Mouse (Mus musculus) forebrain, embryonic 13.5 days (tissue): ENCODE measurements around the gene Egfl8. TPM values are rescaled to one million over a fixed set of nuclear protein-coding genes. Genes with fewer than 3 reads are reported as not detected.

ENCODE experiments used
- ATAC-seq: fragments of 200-750 bp; cut with Nextera tagmentation; 2 replicates; pipeline ENCODE4 v1.8.0; 2017
- H3K27ac ChIP-seq: fragments of 300-500 bp; sonication (generic); 2 replicates; pipeline ENCODE4 v1.5.1; 2015; ENCODE audit warnings: inconsistent platforms, mild to moderate bottlenecking, moderate library complexity
- H3K27me3 ChIP-seq: fragments of 300-500 bp; sonication (generic); 2 replicates; pipeline ENCODE4 v1.6.1; 2015; ENCODE audit warnings: mild to moderate bottlenecking, inconsistent platforms
- H3K36me3 ChIP-seq: fragments of 300-500 bp; sonication (generic); 2 replicates; pipeline ENCODE4 v1.6.1; 2015; ENCODE audit warnings: mild to moderate bottlenecking, inconsistent platforms; ENCODE audit not compliant: poor library complexity, severe bottlenecking
- H3K4me1 ChIP-seq: fragments of 300-500 bp; sonication (generic); 2 replicates; pipeline ENCODE4 v1.6.1; 2015; ENCODE audit warnings: inconsistent platforms
- H3K4me2 ChIP-seq: fragments of 300-500 bp; sonication (generic); 2 replicates; pipeline ENCODE4 v1.6.1; 2015; ENCODE audit warnings: inconsistent platforms, mild to moderate bottlenecking, moderate library complexity
- H3K4me3 ChIP-seq: fragments of 300-500 bp; sonication (generic); 2 replicates; pipeline ENCODE4 v1.5.1; 2015; ENCODE audit warnings: mild to moderate bottlenecking, inconsistent platforms
- H3K9ac ChIP-seq: fragments of 300-500 bp; sonication (generic); 2 replicates; pipeline ENCODE4 v1.6.1; 2015; ENCODE audit warnings: mild to moderate bottlenecking, inconsistent platforms
- H3K9me3 ChIP-seq: fragments of 300-500 bp; sonication (generic); replicated peaks from 2 replicates; pipeline ENCODE4 v1.6.1; 2016; ENCODE audit warnings: inconsistent platforms
- WGBS: fragments of 180-500 bp; shearing (Covaris S2); methylation state at CpG from one replicate; pipeline ENCODE4 v1.1.7; 2015; 5-methylcytosine and 5-hydroxymethylcytosine counted together
- polyA plus RNA-seq: library from polyadenylated mRNA; unstranded; fragments of >200 nt; fragmentation: Nextera tagmentation; extraction: Ambion mirVana; gene quantifications from 2 replicates; pipeline ENCODE4 v1.2.1, GENCODE M21; 2015

Egfl8 gene
- polyA plus RNA-seq, 1 experiment from 2014 or later: 4.7 TPM

DNA sequence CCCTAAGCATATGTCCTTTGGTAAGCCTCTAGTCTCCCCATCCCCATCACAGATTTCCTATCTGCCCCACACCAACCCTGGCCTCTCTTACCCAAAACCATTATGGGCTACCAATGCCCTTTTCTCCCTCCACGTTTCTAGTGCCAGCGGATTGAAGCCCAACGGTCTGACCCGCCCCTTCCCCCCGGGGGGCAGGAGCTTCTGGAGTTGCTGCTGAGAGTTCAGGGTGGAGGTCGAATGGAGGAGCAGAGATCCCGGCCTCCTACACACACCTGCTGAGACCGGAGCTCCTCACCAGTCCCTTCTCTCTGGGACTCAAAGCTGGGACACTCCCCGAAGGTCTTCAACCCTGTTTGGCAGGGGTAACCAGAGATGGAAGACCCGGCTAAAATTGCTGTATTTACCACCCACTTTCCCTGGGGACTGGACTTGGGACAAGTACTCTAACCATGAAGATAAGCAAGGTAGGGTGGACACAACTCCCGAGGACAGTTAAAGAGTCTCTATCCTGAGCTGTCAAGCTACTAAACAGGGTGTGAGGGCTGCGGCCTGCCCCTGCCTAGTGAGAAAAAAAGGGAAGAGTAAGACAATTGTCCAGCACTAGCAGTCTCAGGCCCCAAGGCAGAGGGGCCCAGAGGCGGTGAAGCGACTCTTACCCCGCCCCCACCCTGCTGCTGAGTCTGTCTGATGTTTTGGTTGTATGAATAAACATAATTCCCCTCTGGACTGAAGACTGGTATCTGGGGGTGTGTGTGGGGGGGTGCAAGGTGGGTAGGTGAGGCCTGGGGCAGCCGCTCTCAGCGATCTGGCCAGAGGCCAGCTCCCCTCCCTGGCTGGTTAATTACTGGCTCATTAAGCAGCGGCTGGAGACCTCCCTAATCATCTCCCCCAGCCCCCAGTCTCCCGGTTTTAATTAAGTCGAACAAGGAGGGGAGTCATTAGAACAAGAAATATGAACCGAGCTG is 24.5 kb downstream of the Egfl8 start, which contains the start of gene Pbx2:
TSS of gene Pbx2 (plus strand) at position 238 of the 965 bp plus-strand sequence.
- Histone ChIP-seq H3K27me3 (no peaks in the 10 kb centered on the region), H3K4me1 (peaks cover 75% of the 10 kb centered on the region), H3K9me3 (no peaks in the 10 kb centered on the region), H3K27ac (peak within 1 kb of the TSS; percentile 99), H3K4me3 (peak within 1 kb of the TSS; percentile 85), H3K9ac (peak within 1 kb of the TSS; percentile 99), H3K36me3 (peaks cover 24% of the 10 kb centered on the region), H3K4me2 (peak within 1 kb of the TSS; percentile 97)
- WGBS: 3% methylated on average over 21 of the region's 21 CpGs
- ATAC-seq: peak; percentile 6; the same call in 1 of the 2 replicates

DNA sequence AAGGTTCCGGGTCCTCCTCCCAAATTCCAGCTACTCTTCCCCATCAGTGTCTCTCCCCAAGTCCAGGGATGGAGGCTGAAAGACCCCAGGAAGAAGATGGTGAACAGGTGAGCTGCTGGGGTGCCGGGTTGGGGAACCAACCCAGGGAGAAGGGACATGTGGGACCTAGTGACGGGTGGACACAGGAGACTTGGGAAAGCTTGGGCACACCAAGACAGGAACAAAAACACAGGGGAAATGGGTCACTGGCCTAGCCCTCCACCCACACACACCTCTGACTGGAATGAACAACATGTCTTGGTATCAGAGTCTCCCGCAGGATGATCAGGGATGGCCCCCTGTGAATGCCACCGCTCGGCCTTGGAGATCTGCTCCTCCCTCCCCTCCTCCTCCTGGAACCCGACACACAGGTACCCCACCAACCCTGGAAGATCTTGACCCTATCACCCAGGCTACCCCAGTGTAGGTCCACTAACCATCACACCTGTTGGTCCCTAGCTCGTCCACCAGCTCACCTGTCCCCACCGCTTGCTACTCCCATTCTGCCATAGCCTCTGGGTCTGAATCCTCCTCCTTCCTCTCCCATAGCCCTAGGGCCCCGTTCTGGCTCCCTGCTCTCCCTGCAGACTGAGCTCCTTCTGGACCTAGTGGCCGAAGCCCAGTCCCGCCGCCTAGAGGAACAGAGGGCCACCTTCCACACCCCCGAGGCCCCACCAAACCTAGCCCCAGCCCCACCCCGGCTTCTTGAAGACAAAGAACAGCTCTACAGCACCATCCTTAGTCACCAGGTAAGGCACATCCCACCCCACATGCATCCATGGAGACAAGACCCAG is 25.4 kb downstream of the Egfl8 start:
- peak overlapping the region; percentile 99 for H3K27ac ChIP-seq
- peaks cover 14% of the 10 kb centered on the region for H3K36me3 ChIP-seq
- H3K9me3 ChIP-seq: no peaks in the 10 kb centered on the region
- H3K4me3 ChIP-seq: peak overlapping the region; percentile 85; the same call in 1 of the 2 replicates
- H3K4me2 ChIP-seq: peak overlapping the region; percentile 97
- no peak overlapping the region; the same call in 1 of the 2 replicates for H3K9ac ChIP-seq
- ATAC-seq: no peak
- H3K4me1 ChIP-seq: peaks cover 78% of the 10 kb centered on the region
- 71% methylated on average over 15 of the region's 15 CpGs for WGBS
- H3K27me3 ChIP-seq: no peaks in the 10 kb centered on the region

DNA sequence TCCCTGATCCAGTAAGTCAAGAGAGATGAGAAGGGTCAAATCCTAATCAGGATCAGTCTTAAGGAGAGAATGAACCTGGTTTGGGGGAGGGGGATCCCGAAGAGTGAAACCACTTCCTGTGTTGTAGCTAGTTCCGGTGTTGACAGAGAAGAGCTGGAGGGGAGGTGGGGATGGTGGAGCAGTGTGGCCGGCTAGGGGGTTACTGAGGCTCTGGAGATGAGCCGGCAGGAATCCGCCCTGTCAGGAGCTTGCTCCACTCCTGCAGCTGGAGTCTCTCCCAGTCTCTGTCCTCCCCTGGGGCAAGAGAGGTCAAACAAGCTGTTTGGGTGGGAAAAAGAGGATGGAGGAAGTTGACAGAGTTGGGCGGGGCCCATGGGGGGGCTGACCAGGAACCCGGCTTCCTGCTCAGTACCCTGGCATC is 26.1 kb downstream of the Egfl8 start, which contains the start of gene Gpsm3:
TSS of gene Gpsm3 (plus strand) at position 126 of the 421 bp plus-strand sequence.
- H3K9ac ChIP-seq: no peak within 1 kb of the TSS; the same call in 1 of the 2 replicates
- H3K27ac ChIP-seq: peak within 1 kb of the TSS; percentile 99
- WGBS: 48% methylated on average over 7 of the region's 7 CpGs
- H3K4me3 ChIP-seq: no peak within 1 kb of the TSS
- peaks cover 73% of the 10 kb centered on the region for H3K4me1 ChIP-seq
- peaks cover 8% of the 10 kb centered on the region for H3K36me3 ChIP-seq
- no peaks in the 10 kb centered on the region for H3K9me3 ChIP-seq
- ATAC-seq: no peak
- no peaks in the 10 kb centered on the region for H3K27me3 ChIP-seq
- H3K4me2 ChIP-seq: peak within 1 kb of the TSS; percentile 97

DNA sequence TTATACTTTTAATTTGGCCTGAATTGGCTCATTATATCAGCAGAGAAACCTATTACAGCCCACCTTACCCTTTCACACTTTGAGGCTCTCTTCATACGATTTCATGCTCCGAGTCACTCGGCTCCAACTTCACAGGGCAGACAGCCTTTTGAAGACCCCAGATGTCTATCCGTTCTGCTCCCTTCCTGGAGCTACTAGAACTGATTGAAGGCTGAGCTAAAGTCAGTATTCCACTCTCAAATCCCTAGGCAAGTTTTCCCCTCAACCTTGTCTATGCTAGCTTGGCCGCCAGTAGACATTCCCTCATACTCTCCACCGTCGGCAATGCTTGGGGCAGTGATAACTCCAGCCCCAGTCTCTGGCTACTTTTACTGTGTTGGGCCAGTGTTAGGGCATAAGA is 26.6 kb downstream of the Egfl8 start:
- Histone ChIP-seq H3K27ac (no peak overlapping the region; the same call in 1 of the 2 replicates), H3K4me2 (0 out of 2 replicates have a peak overlapping the region, but pooled peaks have one; percentile 8), H3K27me3 (no peaks in the 10 kb centered on the region), H3K4me1 (peaks cover 68% of the 10 kb centered on the region), H3K9ac (no peak overlapping the region), H3K4me3 (no peak overlapping the region), H3K9me3 (no peaks in the 10 kb centered on the region), H3K36me3 (peaks cover 3% of the 10 kb centered on the region)
- ATAC-seq: no peak
- 53% methylated on average over 7 of the region's 7 CpGs for WGBS

DNA sequence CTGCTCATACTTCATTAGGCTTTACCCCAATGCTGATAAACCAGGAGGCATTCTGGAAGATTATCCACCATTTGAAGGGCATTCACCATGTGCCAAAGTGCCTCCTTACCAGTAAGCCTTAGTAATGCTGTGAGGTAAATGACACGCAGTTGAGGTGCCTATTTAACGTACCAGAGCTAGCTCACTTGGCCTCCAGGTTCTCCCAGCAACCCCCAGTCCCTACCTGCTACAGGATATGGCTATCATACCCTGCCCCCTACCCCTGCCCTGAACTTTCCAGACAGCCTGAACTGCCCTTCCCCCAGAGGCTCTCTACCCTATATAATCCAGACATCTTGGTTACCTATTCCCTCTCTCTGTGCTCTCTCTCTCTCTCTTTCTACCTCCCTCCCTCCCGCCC is 27.0 kb downstream of the Egfl8 start:
- H3K4me3 ChIP-seq: no peak overlapping the region
- H3K9me3 ChIP-seq: no peaks in the 10 kb centered on the region
- 0 out of 2 replicates have a peak overlapping the region, but pooled peaks have one; percentile 89 for H3K4me2 ChIP-seq
- ATAC-seq: no peak
- no peak overlapping the region for H3K9ac ChIP-seq
- WGBS: 61% methylated on average over 3 of the region's 3 CpGs
- no peaks in the 10 kb centered on the region for H3K36me3 ChIP-seq
- no peaks in the 10 kb centered on the region for H3K27me3 ChIP-seq
- H3K27ac ChIP-seq: no peak overlapping the region
- peaks cover 64% of the 10 kb centered on the region for H3K4me1 ChIP-seq

DNA sequence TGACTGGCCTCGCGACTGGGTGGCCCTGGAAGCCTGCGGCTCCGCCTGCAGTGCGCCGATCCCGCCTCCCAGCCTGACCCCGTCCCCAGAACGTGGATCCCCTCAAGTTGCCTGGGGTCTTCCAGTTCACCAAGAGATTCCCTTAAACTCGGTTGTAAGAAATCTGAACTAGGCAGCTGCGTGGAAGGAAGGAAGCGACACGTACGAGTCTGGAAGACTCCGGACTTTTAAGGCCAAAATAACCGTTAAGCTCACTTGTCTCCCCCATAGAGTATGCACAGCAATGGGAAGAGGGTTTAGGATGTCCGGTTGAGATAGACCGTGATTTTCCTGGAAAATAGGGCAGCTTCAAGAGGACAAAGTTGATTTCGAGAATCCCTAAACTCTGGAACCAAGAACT is 28.0 kb downstream of the Egfl8 start:
- peak overlapping the region; percentile 93 for H3K9ac ChIP-seq
- peak overlapping the region; percentile 99 for H3K27ac ChIP-seq
- WGBS: 4% methylated on average over 19 of the region's 19 CpGs
- H3K27me3 ChIP-seq: no peaks in the 10 kb centered on the region
- H3K4me2 ChIP-seq: peak overlapping the region; percentile 89
- ATAC-seq: no peak
- H3K4me3 ChIP-seq: peak overlapping the region; percentile 69
- H3K36me3 ChIP-seq: no peaks in the 10 kb centered on the region
- H3K9me3 ChIP-seq: no peaks in the 10 kb centered on the region
- H3K4me1 ChIP-seq: peaks cover 54% of the 10 kb centered on the region

DNA sequence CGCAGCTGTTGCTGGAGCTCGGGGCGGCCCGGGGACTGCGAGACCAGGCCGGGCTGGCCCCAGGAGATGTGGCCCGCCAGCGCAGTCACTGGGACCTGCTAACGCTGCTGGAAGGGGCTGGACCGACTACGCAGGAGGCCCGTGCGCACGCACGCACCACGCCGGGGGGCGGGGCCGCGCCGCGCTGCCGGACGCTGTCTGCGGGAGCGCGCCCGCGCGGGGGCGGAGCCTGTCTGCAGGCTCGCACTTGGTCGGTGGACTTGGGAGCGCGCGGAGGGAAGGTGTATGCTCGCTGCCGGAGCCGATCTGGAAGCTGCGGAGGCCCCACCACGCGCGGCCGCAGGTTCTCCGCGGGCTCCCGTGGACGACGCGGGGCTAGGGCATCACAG is 28.4 kb downstream of the Egfl8 start:
- Histone ChIP-seq H3K9ac (peak overlapping the region; percentile 93), H3K27me3 (no peaks in the 10 kb centered on the region), H3K4me2 (peak overlapping the region; percentile 89), H3K27ac (peak overlapping the region; percentile 99), H3K4me3 (peak overlapping the region; percentile 69), H3K9me3 (no peaks in the 10 kb centered on the region), H3K36me3 (no peaks in the 10 kb centered on the region), H3K4me1 (peaks cover 51% of the 10 kb centered on the region)
- WGBS: under 1% methylated on average over 50 of the region's 50 CpGs
- peak; percentile 86 for ATAC-seq

DNA sequence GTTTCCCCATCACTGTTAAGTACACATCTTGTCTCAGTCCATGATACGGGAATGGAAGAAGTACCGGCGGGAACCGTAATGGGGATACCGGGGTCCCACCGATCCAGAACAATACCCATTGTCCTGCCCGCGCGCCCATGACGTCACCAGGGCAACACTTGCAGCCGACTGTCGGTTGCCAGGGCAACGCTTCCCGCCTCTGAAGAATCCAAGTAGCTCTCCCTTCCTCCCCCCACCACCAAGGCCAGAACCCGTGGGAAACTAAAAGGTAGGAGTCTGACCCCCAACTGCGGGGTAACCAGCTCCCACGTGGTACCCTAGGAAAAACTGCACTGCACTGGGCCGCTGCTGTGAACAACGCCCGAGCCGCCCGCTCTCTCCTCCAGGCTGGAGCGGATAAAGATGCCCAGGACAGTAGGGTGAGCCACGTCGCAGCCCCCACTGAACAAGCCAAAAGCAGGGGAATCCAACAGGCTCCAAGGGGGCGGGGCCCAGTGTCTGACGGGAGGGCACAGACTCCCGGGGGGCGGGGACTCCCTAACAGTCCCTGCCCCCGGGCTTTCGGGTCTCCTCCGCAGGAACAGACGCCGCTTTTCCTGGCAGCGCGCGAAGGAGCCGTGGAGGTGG is 28.9 kb downstream of the Egfl8 start:
- Histone ChIP-seq H3K27me3 (no peaks in the 10 kb centered on the region), H3K36me3 (no peaks in the 10 kb centered on the region), H3K9ac (peak overlapping the region; percentile 93), H3K4me2 (peak overlapping the region; percentile 89), H3K4me3 (peak overlapping the region; percentile 69), H3K4me1 (peaks cover 51% of the 10 kb centered on the region), H3K27ac (peak overlapping the region; percentile 99), H3K9me3 (no peaks in the 10 kb centered on the region)
- WGBS: under 1% methylated on average over 38 of the region's 38 CpGs
- peak; percentile 80 for ATAC-seq

DNA sequence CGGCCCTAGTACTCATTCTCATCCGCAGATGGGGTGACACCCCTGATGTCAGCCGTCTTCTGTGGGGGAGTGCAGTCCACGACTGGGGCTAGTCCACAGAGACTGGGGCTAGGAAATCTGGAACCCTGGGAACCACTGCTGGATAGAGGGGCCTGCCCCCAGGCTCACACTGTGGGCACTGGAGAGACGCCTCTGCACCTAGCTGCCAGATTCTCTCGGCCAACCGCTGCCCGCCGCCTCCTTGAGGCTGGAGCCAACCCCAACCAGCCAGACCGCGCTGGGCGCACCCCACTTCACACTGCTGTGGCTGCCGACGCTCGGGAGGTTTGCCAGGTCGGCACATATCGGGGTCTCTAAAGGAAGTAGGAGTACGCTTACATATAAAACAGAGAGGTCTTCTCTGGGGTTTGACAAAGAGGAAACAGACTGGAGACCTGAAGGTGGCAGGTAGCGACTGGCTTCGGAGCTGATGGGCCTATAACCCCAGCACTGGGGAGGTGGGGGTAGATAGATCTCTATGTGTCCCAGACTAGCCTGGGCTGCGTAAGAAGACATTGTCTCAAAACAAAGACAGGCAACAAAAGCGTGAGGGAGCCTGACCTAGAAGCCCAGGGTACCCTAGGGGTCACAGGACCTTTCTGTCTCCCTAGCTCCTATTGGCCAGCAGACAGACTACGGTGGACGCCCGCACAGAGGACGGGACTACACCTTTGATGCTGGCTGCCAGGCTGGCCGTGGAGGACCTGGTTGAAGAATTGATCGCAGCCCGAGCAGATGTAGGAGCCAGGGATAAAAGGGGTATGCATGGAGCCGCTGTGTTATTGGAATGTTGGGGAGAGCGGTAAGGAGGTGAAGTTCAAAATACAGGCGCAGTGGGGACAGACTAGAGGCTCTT is 29.6 kb downstream of the Egfl8 start:
- ATAC-seq: peak; percentile 0; the same call in 1 of the 2 replicates
- WGBS: 14% methylated on average over 32 of the region's 32 CpGs
- peak overlapping the region; percentile 99 for H3K27ac ChIP-seq
- peaks cover 45% of the 10 kb centered on the region for H3K4me1 ChIP-seq
- no peaks in the 10 kb centered on the region for H3K36me3 ChIP-seq
- no peaks in the 10 kb centered on the region for H3K9me3 ChIP-seq
- peak overlapping the region; percentile 89 for H3K4me2 ChIP-seq
- no peaks in the 10 kb centered on the region for H3K27me3 ChIP-seq
- H3K9ac ChIP-seq: peak overlapping the region; percentile 93
- H3K4me3 ChIP-seq: peak overlapping the region; percentile 69

DNA sequence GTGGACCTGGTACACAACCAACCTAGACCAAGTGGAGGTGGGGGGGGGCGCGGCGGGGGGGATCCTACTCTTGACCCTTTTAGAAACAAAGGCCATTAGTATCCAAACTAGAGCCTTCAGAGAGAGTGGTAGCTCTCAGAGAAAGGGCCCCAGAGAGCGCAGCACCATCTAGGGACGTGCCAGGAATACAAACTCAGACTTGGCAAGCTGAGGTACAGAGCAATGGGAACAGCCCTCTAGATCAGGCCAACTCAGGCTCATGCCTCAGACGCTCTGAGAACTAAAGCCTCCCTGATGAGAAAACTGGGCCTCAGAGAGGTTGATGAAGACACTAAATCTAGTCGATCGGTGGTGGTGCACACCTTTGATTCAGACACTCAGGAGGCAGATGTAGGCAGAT is 30.6 kb downstream of the Egfl8 start:
- no peak overlapping the region for H3K9ac ChIP-seq
- no peak for ATAC-seq
- WGBS: 90% methylated on average over 8 of the region's 8 CpGs
- H3K27ac ChIP-seq: peak overlapping the region; percentile 99; the same call in 1 of the 2 replicates
- no peaks in the 10 kb centered on the region for H3K9me3 ChIP-seq
- peaks cover 35% of the 10 kb centered on the region for H3K4me1 ChIP-seq
- H3K36me3 ChIP-seq: no peaks in the 10 kb centered on the region
- no peak overlapping the region for H3K4me2 ChIP-seq
- H3K27me3 ChIP-seq: no peaks in the 10 kb centered on the region
- no peak overlapping the region for H3K4me3 ChIP-seq
